Mouse (Mus musculus) heart, embryonic 10.5 days (tissue): Measurements from ENCODE around the gene Arxes2. TPM values are rescaled to one million over a fixed set of nuclear protein-coding genes. Genes with fewer than 3 reads are reported as not detected.
"Not testable (repeated sequence)": the region's sequence is repeated elsewhere in the genome, so short reads cannot be mapped to it uniquely, and the experiment has no call there.

Experiments used
- DNase-seq: peaks from one replicate; pipeline ENCODE4 v3.0.0-alpha.2; 2017; ENCODE audit warnings: low spot score
- H3K27ac ChIP-seq: fragments of 300-500 bp; sonication (generic); 2 replicates; pipeline ENCODE4 v1.5.1; 2016; ENCODE audit warnings: mild to moderate bottlenecking
- H3K27me3 ChIP-seq: fragments of 300-500 bp; sonication (generic); 2 replicates; pipeline ENCODE4 v1.6.1; 2016; ENCODE audit warnings: mild to moderate bottlenecking; ENCODE audit not compliant: poor library complexity, insufficient read depth, severe bottlenecking
- H3K36me3 ChIP-seq: fragments of 300-500 bp; sonication (generic); 2 replicates; pipeline ENCODE4 v1.6.1; 2016; ENCODE audit warnings: mild to moderate bottlenecking, moderate library complexity
- H3K4me1 ChIP-seq: fragments of 300-500 bp; sonication (generic); 2 replicates; pipeline ENCODE4 v1.6.1; 2016; ENCODE audit warnings: mild to moderate bottlenecking
- H3K4me3 ChIP-seq: fragments of 300-500 bp; sonication (generic); 2 replicates; pipeline ENCODE4 v1.5.1; 2016; ENCODE audit warnings: mild to moderate bottlenecking, moderate library complexity
- H3K9me3 ChIP-seq: fragments of 300-500 bp; sonication (generic); 2 replicates; pipeline ENCODE4 v1.6.1; 2016; ENCODE audit warnings: mild to moderate bottlenecking, moderate library complexity
- WGBS: fragments of 180-500 bp; shearing (Covaris S2); methylation state at CpG from one replicate; pipeline ENCODE4 v1.1.7; 2016; 5-methylcytosine and 5-hydroxymethylcytosine counted together
- polyA plus RNA-seq: library from polyadenylated mRNA; unstranded; fragments of >200 nt; fragmentation: Nextera tagmentation; extraction: Ambion mirVana; gene quantifications from 2 replicates; pipeline ENCODE4 v1.2.1, GENCODE M21; 2016

The Arxes2 gene
- polyA plus RNA-seq, 1 experiment from 2014 or later, result 109 TPM

DNA sequence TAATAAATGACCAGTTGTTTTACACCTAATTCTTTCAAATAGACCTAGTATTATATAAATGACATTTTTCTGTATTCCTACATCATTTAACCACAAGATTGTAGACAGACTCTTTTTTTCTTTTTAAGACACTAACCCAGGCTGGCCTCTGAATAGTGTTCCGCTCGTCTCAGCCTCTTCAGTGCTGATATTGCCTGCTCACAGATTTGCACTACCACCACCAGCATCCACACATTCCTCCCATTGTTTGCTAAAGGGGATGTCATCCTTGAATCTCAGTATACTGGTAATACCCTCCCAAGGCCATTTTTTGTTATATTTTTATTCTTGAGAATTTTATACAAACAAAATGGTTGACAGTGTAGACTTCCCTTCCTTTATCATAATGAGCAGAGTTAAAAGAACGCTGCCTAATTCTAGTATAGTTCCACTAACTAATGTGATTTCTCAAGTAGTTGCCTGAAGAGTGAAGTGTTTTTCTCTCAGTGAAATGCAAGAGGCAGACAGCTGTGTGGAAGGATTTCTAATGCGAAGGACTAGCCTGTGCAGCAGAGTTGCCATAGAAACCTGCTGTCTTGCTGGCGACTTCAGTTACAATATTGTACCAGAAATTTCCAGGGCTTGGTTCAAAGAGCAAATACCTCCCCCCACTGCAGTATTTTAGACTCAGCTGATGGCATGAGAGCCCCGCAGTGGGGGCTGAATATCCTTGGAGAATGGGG is 8.9 kb upstream of the Arxes2 start:
- Histone ChIP-seq H3K27ac (no peak overlapping the region), H3K36me3 (no peaks in the 10 kb centered on the region), H3K4me1 (no peaks in the 10 kb centered on the region), H3K27me3 (no peaks in the 10 kb centered on the region), H3K4me3 (no peak overlapping the region), H3K9me3 (no peaks in the 10 kb centered on the region)
- no peak for DNase-seq
- 73% methylated on average over 6 of the region's 6 CpGs for WGBS

GRCm38 (mm10) chrX:135986267-135986666 is 7.4 kb upstream of the Arxes2 start:
- DNase-seq, result no peak
- Histone ChIP-seq H3K9me3 (no peaks in the 10 kb centered on the region), H3K4me3 (no peak overlapping the region), H3K36me3 (no peaks in the 10 kb centered on the region), H3K4me1 (no peaks in the 10 kb centered on the region), H3K27ac (no peak overlapping the region), H3K27me3 (no peaks in the 10 kb centered on the region)
- WGBS, result 79% methylated on average over 3 of the region's 3 CpGs

GRCm38 (mm10) chrX:135990661-135991060 is 3.0 kb upstream of the Arxes2 start:
- no peaks in the 10 kb centered on the region for H3K4me1 ChIP-seq
- H3K9me3 ChIP-seq, result no peaks in the 10 kb centered on the region
- no peaks in the 10 kb centered on the region for H3K27me3 ChIP-seq
- no peaks in the 10 kb centered on the region for H3K36me3 ChIP-seq
- no peak for DNase-seq
- H3K27ac ChIP-seq, result no peak overlapping the region
- H3K4me3 ChIP-seq, result no peak overlapping the region
- 55% methylated on average over 2 of the region's 2 CpGs for WGBS

- 51% methylated on average over 2 of the region's 3 CpGs for WGBS
- not testable (repeated sequence) for H3K27ac ChIP-seq, H3K4me3 ChIP-seq, H3K36me3 ChIP-seq, H3K4me1 ChIP-seq, H3K27me3 ChIP-seq, DNase-seq, H3K9me3 ChIP-seq
Observed at GRCm38 (mm10) chrX:135993192-135993594, 431 bp upstream of the Arxes2 start.

- no peak for DNase-seq
- Histone ChIP-seq H3K27ac (no peak overlapping the region), H3K36me3 (no peaks in the 10 kb centered on the region), H3K4me3 (no peak overlapping the region), H3K4me1 (no peaks in the 10 kb centered on the region), H3K9me3 (no peaks in the 10 kb centered on the region), H3K27me3 (no peaks in the 10 kb centered on the region)
- 42% methylated on average over 5 of the region's 5 CpGs for WGBS
Observed at GRCm38 (mm10) chrX:136007199-136007843, 13.7 kb downstream of the Arxes2 start.

GRCm38 (mm10) chrX:136014392-136014791 is 20.8 kb downstream of the Arxes2 start:
- Histone ChIP-seq H3K4me1 (no peaks in the 10 kb centered on the region), H3K36me3 (no peaks in the 10 kb centered on the region), H3K27me3 (no peaks in the 10 kb centered on the region), H3K9me3 (no peaks in the 10 kb centered on the region), H3K27ac (no peak overlapping the region), H3K4me3 (no peak overlapping the region)
- 47% methylated on average over 2 of the region's 2 CpGs for WGBS
- no peak for DNase-seq

- WGBS, result 76% methylated on average over 1 of the region's 1 CpGs
- Histone ChIP-seq H3K4me1 (no peaks in the 10 kb centered on the region), H3K36me3 (no peaks in the 10 kb centered on the region), H3K4me3 (no peak overlapping the region), H3K27ac (no peak overlapping the region), H3K27me3 (no peaks in the 10 kb centered on the region), H3K9me3 (no peaks in the 10 kb centered on the region)
- no peak for DNase-seq
Observed at GRCm38 (mm10) chrX:136030331-136030730, 36.7 kb downstream of the Arxes2 start.

- not testable (repeated sequence) for H3K4me1 ChIP-seq, H3K36me3 ChIP-seq, H3K9me3 ChIP-seq, DNase-seq, H3K27me3 ChIP-seq, H3K27ac ChIP-seq
- H3K4me3 ChIP-seq, result peak within 1 kb of the TSS; percentile 45
- 3% methylated on average over 12 of the region's 49 CpGs for WGBS
Observed at GRCm38 (mm10) chrX:136032799-136033763, 39.5 kb downstream of the Arxes2 start, which contains the start of gene Arxes1. Gene Arxes1 (plus strand): TSS chrX:136033367.

- WGBS, result 72% methylated on average over 1 of the region's 1 CpGs
- Histone ChIP-seq H3K36me3 (no peaks in the 10 kb centered on the region), H3K4me3 (no peak overlapping the region), H3K27ac (no peak overlapping the region), H3K4me1 (no peaks in the 10 kb centered on the region), H3K9me3 (no peaks in the 10 kb centered on the region), H3K27me3 (no peaks in the 10 kb centered on the region)
- DNase-seq, result no peak
Observed at GRCm38 (mm10) chrX:136043726-136044125, 50.1 kb downstream of the Arxes2 start.

Other genes with a start within 250 kb of the Arxes2 start
- gene Bhlhb9, start 196.2 kb upstream of the Arxes2 start, polyA plus RNA-seq, result 61.1 and 67.1 TPM in 2 replicates
- 19.9 and 20.0 TPM in 2 replicates for gene Gprasp2, start 154.8 kb upstream of the Arxes2 start, polyA plus RNA-seq
- 32.3 and 46.8 TPM in 2 replicates for gene Arxes1, start 39.5 kb downstream of the Arxes2 start, polyA plus RNA-seq
- 83.6 and 197 TPM in 2 replicates for gene Bex2, start 74.4 kb downstream of the Arxes2 start, polyA plus RNA-seq
- gene Nxf3, start 91.4 kb downstream of the Arxes2 start, polyA plus RNA-seq, result 0.39 and 0.43 TPM in 2 replicates
- gene Bex4, start 145.2 kb downstream of the Arxes2 start, polyA plus RNA-seq, result 183 and 228 TPM in 2 replicates
- gene Tceal8, start 178.5 kb downstream of the Arxes2 start, polyA plus RNA-seq, result 256 and 309 TPM in 2 replicates
- gene Tceal5, start 210.1 kb downstream of the Arxes2 start, polyA plus RNA-seq, result 9.6 and 11.1 TPM in 2 replicates
- gene Tceal7, start 221.0 kb downstream of the Arxes2 start, polyA plus RNA-seq, result 2.5 and 3.5 TPM in 2 replicates
- 197 and 260 TPM in 2 replicates for gene Bex1, start 221.7 kb downstream of the Arxes2 start, polyA plus RNA-seq